Mouse (Mus musculus) brain, adult 2 months (tissue): Measurements from ENCODE around the gene Sult1a1.
A peak's percentile ranks its signal among the peaks of the same experiment; 100 is the strongest.

Experiments
- DNase-seq: peaks from one replicate; pipeline ENCODE4 v3.0.0; 2011; ENCODE audit warnings: low read depth, low spot score

Sult1a1 gene

DNA sequence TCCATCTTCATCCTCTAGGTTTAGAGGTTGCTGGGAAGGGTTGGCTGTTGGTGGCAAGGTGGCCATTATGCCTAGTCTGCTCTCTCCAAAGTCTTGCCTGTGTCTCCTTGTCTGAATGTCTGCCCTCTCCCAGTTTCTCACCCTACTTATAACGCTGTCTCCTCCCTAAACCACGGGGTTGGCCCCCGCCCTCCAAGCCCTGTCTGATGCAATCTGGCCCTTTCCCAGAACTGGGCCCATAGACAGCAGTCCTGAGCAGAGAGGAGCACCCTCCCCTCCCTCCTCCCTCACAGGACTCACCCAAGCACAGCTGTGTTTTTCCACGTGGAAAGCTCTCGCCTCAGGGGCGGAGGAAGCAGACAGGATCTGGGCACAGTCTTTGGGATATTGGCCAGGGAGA is 50.9 kb downstream of the Sult1a1 start:
- DNase-seq, result peak; percentile 79

DNA sequence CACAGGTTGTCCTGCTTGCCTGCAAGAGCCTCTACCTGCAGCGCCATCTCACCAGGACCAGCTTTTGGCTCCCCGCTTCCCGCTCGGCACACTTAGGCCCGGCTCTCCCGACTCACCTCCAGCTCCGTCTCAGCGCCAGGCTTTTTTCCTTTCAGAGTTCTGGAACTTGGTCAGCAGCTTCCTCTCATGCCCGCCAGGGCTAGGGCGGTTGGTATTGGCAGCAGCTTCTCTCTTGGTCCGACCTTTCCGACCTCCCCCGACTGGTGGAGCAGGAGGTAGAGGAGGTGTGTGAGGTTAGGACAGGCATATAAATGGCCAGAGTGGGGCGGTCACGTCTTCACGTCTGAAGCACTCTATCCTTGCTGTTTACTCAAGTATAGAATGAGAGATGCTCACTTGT is 51.5 kb downstream of the Sult1a1 start:
- DNase-seq, result no peak

DNA sequence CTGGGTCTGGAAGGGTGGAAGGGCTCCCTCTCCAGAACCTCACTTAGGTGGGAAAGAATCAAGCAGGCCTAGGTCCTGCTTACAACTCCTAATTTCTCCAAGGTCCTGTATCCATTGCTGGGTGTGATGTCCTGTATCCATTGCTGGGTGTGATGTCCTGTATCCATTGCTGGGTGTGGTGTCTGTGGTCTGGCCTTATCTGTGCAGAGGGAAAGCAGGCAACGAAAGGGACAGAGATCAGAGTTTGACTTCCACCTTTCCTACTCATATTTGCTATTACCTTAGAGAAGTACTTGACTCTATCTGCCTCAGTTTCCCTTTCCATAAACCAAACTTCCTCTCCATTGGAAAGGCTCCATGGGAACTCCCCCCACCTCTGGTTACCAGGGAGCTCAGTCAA is 52.9 kb downstream of the Sult1a1 start:
- DNase-seq, result no peak
